Mouse (Mus musculus) adrenal gland, postnatal 14 days (tissue): ENCODE data around the gene Plb1. TPM values are rescaled to one million over a fixed set of nuclear protein-coding genes. Genes with fewer than 3 reads are reported as not detected.

Experiments
- DNase-seq: peaks from one replicate; pipeline ENCODE4 v3.0.0; 2021; ENCODE audit warnings: mixed read lengths
- total RNA-seq: library from RNA; stranded (reverse); gene quantifications from 2 replicates; pipeline ENCODE4 v1.2.3, GENCODE M21; 2021

Plb1 gene
- total RNA-seq, 1 experiment from 2014 or later, result not detected

DNA sequence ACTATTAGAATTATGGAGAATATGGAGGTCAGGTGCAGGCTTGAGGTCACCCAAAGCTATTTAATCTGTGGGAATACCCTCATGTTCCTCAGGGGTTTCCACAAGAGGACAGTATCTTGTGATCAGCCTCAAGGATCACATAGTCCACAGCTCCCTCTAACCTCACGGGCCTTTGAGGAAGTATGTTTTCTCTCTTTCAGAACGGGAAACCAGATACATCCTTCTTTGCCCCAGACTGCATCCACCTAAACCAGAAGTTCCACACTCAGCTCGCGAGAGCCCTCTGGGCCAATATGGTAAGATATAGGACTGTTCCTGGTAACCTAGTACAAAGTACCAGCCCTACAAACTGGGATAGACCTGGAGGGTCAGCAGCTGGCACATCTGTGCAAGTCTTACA is 100.1 kb downstream of the Plb1 start:
- no peak for DNase-seq

DNA sequence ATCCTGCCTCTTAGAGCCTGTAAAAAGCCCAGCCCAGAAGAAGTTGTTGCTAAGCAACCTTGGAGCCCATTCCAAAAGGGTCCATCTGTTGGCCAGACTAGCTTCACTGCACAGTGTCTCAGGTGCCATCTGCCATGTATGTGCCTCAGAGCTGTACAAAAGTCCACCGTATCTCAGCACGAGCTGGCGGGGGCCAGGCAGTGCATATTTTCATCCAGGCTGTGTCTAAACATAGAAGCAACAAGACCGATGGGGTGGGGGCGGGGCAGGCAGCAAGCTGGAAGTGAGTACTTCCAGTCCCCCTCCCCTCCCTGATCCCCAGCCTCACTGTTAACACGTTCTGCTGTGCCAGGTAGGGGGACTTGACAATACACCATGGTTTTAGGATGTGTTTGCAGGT is 102.7 kb downstream of the Plb1 start:
- peak; percentile 57 for DNase-seq

DNA sequence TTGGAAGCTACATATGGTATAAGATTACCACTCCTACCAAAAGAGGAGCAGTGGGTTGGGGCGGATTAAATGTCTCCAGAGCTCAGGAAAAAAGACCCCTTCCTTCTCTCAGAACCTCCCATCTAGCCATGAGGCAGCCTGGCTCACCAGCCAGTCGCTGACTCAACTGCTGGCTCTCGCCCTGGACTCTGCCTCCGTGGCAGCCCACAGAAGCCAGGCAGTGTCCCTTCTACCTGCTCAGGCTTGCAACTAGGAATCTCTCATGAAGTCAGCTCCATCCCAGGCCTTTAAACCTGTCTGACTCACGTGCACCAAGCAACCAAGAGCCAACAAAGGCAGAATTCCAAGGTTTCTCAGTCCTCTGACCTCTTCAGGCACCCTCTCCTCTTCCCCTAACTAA is 103.6 kb downstream of the Plb1 start:
- DNase-seq, result no peak

DNA sequence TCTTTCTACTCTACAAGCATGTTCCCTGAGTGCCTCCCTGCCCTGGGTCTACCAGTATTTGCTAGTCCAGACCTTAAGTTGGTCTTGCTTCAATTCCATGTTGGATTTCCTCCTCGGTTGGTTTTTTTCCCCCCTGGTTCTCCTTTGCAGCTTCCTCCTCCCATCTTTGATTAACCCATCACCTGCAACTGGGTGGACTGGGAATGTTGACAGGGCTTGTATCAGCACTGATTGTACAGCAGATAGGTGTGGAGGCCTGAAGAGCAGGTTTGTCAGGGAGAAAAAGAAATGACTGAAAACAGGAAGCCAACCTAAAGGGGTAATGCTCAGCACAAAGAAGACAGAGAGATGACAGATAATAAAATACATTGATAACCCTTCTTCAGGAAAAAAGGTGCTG is 104.8 kb downstream of the Plb1 start:
- no peak for DNase-seq

DNA sequence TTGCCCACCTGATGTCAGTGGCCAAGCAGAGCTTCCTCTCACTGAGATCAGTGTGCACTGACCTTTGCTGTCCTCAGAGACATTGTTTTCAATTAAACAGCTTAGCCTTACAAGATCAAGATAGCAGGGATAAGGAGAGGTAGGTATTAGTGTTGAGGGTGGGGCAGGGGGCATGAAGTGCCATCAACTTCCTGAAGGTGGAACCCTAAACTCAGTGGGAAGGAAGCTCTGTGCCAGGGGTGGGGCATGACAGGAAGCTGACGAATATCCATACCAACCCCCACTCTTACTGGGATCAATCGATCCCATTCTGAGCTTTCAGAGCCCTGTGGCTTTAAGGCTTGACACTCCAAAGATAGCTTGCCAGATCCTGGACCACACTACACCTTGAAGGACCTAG is 105.8 kb downstream of the Plb1 start:
- no peak for DNase-seq

DNA sequence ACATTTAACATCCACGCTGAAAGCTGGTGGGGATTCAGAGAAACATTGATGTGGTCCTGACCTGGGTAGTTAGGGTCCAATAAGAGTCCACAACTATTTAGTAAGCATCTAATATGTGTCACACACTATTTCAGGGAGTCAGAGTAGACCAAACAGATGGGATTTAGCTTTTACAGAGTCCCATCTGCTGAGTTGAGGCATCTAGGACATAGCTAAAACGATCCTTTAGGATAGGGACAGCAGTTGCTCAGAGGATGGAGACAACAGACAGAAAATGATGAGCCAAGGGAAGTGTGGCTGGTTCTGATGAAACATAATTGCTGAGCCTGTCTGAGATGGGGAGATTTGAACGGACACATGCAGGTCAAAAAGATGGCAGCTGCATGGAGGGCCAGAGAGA is 106.3 kb downstream of the Plb1 start:
- DNase-seq, result no peak

DNA sequence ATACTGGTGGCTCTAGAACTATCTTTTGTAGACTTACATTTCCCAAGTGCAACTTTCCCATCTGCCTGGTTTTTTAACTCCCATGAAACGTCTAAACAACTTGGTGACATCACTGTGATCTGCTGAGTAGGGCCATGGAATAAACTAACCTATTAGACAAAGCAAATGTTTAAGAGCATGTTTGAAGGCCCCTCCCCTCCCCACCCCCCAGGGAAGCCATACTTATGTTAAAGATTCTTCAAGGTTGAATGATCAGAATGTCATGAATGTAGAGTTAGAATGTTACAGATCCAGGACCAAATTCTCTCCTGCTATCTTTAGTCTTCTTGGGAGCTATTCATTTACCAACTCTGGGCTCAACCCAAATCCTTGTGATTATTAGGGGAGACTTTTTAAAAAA is 107.7 kb downstream of the Plb1 start:
- no peak for DNase-seq

DNA sequence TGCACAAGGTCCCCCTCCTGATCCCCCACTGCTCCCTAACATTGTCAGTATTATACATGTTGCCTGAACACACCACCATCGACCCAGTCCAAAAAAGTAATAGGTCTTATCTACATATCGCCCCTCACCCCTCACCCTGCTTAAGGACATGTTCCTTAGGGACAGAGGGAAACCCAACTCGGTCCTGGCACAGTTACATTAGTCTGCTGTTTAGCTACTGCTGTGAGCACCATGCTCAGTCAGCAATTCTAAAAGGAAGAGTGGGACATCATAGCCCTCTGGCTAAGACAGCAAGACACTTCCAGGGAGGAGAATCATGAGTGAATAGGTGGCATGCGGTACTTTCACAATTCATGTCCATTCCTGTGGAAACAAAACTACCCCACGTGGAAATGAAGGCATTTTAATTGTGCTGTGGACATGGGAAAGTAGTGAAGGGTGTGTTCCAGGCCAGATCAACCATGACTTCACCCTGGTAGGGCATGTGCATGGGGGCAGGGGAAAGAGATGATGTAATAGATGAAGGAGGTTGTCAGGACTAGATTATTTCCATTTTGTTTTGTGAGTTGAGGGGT is 110.3 kb downstream of the Plb1 start:
- DNase-seq, result no peak

DNA sequence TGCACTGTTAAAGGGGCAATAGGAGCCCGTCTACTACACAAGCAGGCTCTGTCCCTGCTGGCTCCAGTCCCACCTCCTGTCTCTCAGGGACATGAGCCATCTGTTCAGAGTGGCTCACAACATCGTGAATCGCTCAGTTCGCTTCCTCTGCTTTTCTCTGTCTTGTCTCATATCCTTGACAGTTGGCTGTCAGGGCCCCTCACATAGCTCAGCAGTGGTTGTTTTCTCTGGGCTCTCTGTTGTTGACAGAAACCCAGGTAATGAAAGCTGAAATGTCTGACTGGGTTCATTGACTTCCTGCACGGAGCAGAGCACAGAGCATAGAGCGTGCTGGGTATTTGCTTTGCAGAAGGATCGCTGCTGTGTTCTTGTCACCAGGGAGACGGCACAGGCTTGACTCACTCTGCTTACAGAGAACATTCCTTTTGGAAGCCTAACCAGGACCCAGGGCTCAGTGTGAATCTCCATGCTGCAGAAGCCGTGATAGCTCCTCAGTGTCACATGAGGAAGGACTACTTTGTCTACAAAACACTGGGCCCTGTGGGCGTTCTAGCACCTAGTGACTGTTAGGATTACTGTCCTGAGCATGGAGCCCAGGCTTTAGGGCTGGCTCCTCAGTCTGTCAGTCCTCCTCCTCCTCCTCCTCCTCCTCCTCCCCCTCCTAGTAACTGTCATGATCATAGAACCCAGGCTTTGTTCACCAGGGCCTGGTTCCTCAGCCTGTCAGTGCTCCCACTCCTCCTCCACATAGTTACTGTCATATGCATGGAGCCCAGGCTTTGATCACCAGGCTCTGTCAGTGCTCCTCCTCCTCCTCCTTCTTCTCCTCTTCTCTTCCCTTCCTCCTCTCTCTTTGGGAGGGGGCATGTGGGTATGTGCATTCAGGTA is 113.8 kb downstream of the Plb1 start:
- peak; percentile 74 for DNase-seq

DNA sequence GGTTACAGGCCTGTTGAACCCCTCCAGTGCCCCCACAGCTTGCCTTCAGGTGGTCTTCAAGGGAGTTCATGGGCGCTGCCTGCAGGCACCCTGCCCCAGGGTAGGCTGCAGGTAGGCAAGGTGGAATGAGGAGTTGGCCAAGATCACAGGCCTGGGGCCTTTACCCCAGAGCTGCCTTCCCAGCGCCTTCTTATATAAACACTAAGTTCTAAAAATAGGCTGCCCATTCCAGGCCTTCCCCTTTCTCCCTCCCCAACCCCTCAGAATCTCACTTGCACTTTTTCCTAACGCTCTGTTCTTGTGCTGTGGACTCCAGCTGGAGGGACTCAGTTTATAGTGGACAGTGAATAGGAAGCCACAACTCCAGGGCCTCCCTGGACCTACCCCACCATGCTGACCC is 117.2 kb downstream of the Plb1 start:
- no peak for DNase-seq

DNA sequence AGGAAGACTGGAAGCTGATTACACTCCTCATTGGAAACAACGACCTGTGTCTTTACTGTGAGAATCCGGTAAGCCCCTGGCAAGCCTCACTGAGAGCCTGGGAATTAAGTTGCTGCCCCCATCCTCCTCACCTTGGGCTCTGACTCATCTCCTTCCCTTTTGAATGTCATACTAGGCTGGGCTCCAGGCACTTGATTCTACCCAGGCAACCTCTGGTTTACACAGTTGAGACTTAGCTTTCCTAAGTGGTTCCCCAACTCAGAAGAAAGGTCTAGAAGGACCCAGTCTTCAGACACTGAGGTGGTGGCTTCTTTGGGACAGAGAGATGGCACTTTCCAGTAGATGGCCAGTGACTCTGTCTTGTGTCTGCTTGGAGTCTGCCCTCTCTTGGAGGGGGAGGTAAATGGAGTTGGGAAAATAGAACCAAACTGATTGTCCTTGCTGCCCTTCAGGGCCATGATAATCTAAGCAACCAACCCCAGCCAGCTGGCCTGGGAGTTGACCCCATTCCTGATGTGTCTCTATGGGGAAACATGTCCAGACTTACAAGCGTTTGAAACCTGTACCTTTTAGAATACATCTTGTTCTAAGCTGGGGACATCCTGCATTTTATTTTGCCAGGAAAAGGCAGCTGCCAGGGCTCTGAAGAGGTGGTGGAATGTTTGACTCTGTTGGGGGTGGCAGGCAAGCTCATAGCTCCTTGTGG is 118.2 kb downstream of the Plb1 start:
- DNase-seq, result no peak

DNA sequence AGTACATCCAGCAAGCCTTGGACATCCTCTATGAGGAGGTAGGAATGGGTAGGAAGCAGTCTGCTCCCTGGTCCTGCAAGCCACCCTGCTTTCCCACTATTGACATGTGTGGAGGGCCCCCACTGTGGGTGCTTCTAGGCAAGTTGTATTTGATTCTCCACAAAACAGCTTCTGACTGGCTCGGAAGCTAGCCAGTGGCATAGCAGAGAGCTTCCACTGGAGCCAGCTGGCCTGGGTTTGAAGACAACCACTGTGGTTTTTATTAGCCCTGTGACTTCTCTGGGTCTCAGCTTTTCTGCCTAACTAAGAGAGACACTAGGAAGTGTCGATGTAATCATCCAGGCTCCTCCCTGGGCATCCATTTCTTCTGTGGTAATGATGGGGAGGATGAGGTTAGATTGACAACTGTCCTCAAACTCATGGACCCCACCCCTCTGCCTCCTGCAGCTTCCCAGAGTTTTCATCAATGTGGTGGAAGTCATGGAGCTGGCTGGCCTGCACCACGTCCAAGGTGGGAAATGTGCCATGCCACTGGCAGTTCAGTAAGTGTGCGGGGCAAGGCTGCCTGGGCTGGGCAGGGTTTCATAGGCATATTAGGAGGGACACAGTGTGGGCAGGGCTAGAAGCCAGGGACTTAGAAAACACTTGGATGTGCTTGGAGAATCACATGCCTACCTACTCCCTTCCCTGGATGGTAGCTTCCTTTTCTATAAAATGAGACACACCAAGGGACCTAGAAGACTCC is 119.4 kb downstream of the Plb1 start:
- no peak for DNase-seq

DNA sequence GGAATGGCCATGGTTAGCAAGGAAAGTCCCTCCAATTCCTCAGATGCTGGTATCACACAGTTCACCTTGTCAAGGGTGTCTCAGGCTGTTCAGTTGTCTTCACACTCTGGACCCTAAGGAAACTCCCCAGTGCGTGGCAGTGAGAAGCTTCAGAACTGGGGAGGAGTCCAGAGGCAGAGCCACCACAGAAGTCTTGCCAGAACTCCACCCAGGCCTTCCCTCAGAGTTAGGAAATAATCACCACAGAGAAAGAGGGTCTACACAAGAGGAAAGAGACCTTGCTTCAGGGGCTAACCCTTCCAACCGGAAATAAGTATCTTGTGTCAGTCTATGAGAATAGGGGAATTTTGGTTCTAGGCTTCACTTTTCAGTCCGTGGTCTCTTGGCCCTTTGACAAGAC is 120.3 kb downstream of the Plb1 start:
- no peak for DNase-seq

DNA sequence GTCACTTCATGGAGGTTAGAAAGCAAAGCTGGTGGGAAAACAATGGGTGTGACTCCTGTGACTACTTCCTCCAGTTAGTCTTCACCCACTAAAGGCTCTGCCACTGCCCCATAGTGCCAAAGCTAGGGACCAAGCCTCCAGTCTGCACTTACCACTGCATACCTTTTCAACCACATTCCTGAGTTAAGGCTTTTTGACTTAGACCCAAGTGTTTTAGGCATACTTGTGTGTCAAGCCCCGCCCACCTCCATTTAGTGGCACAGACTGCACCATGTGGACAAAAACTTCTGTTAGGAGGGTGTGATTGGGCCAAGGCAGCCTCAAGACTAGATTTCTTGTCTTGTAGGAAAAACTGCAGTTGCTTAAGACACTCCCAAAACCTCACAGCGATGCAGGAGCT is 120.8 kb downstream of the Plb1 start:
- no peak for DNase-seq

DNA sequence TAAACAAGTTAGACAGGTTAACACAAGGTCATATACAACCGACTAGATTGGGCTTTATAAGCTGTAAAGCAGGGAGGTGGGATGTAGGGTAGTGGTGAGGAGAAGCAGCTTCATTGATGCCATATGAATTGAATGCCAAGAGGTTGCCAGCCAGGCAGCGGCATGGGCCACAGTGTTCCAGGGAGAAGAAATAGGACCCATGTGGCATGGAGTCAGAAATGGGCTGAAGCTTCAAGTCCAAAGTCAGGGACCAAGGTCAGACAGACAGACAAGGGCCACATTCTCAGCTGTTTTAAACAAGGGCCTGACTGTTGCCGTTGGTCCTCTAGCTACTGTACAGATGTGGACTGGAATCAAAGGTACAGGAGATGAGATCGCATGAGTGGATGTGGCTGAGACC is 128.0 kb downstream of the Plb1 start:
- no peak for DNase-seq

DNA sequence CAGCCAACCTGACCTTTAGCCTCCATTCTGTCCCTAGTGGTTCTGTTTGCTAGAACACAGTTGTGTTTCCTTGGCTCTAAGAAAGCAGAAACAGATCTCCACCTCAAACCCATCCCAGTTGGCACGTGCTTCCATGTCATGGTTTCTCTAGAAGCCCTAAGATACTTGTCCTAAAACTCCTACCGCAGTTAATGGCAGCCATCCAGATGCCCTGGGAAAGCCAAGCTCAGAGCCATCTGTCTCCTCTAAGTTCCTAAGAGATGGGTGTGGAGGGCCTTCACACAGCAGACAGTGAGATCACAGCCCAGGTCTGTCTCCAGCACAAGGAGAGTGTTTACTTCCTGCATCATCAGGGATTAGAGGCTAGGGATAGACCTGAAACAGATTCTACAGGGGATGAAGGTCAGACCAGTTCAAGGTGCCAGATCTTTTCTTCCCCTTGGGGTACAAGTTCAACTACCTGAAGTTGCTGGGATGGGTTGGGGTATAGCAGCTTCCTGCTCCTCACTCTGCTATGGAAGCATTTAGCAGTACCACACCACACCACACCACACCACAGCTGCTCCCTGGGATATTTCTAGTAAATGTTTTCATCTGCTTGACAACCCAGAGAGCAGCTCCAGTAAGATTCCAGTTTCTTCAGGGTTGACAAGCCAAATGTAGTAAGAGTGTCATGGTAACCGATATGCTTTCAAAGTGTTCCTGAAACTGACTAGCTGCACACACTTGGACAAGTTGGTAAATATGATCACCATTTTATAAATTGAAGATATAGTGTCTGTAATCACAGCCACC is 129.1 kb downstream of the Plb1 start:
- DNase-seq, result no peak

DNA sequence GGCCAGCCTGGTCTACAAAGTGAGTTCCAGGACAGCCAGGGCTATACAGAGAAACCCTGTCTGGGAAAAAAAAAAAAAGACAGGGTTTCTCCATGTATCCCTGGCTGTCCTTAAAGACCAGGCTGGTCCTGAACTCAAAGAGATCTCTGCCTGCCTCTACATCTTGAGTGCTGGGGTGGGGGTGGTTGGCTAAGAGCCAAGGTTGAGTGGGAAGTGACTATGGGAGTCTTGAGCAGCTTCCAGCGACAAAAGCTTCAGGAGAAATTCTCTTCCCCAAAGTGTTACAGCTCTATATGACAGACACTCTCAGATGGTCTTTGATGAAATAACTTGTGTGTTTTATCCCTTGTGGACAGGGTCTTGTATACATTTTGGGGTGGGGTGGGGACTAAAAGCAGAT is 136.9 kb downstream of the Plb1 start:
- no peak for DNase-seq

DNA sequence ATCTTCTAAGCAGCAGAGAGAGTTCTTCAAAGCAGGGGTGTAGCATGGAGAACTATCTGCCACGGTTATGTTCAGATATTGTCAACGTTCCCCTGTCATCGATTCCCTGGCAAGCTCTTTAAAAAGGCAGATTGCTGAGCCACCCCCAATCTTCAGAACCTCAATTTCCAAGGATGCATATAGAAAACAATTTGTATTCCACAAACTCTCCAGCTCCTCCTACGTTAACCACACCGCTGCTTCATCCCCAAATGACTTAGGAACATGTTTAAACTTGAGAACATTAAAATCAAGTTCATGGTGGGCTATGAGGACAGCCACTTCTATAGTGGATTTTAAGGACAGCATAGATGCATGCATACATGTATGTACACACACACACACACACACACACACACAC is 138.7 kb downstream of the Plb1 start:
- DNase-seq, result no peak

DNA sequence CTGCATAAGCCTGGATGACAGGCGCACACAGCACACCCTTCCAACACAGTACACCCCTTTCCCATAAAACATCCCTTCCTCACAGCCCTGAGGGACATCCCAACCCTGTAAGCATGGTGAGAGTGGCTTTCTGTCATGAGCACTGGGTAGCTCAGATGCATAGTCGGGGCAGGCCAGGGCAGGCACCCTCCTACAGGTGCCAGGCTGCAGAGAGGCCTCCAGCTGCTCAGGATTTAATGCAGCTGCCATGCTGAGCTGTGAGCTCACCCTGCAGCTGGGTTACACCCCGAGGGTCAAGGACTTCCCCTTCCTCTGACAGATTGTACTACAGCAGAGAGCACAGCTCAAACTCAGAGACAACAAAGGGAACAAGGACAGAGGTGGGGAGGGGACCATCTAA is 146.0 kb downstream of the Plb1 start:
- peak; percentile 31 for DNase-seq

DNA sequence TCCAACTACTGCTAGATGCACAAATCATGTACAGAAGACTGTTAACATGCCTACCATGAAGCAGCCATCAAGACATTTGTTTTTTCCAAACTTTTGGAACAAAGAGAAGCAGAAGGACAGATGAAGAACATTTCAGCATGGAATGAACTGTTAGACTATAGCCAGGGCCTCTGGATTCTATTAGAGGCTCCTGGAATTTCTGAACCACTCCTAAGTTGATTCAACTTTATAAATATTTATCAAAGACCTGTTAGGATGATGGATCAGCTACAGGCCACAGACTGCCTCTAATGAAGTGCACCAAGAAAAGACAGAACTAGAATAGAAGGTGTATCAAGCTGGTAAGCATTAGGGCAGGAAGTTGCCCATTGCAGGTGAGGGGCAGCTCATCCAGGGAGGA is 156.1 kb downstream of the Plb1 start:
- no peak for DNase-seq

DNA sequence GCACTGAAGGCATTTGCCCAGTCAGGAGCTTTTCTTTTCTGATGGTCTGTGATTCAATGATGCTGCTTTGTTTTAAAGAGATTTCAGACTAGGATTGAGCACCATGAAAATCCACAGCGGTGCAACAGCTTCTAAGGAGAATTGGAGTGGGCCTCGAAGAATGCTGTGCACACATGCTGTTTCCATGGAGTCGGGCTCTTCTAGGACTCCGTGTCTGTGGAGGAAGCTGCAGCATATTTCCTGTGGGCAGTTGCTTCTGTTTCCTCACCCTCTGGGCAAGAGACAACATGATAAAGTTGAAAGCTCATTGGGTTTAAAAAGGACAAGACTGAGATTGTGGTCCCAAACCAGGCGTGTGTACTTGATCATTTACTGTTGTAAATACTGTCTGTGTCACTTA is 157.8 kb downstream of the Plb1 start:
- no peak for DNase-seq

DNA sequence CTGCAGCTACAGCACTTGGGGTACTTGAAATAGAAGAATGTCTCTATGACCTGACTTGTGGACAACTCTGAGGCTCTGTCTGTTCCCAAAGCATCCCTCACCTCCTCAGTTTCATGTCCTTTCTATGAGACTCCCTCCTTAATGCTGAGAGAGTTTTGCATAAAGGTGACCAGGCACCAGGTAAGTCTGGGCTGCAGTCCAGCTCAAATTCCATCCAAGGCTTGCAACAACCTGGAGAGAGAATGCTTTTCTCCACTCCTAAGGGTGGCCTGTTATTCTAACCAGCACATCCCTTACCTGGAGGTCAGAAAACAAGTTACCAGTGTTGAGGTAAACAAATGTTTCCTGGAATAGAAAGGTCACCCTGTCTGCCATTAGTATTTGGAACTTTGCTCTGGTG is 159.8 kb downstream of the Plb1 start:
- no peak for DNase-seq
